Mouse (Mus musculus): ENCODE results near the gene Dlg2.

The Dlg2 gene

DNA sequence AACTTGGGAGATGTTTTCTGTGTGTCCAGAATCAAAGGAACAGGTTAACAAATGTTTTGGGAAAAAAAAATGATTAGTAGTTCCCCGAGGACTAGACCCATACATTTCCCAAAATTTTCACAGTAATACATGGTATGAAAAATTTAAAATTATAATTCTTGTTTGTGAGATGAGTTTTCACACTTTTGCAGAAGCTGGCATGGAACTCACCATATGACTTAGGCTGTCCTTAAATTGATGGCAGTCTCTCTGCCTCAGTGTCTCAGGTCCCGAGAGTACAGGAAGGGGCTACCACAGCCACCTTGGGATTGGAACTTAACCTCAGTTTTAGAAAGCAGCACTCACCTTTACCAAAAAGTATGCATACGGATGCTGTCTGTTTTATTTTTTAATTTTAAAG, 622.0 kb downstream of the Dlg2 start:
- Histone ChIP-seq H3K4me1 (replicated peaks; ENCODE audit: low read depth, low read length) (no peaks in the 10 kb centered on the region), H3K4me3 (replicated peaks; ENCODE audit: low read length) (no peak overlapping the region), H3K9me3 (ENCODE audit: low read length) (no peaks in the 10 kb centered on the region), H3K36me3 (ENCODE audit: insufficient read depth, low read length) (no peaks in the 10 kb centered on the region), H3K27me3 (ENCODE audit: insufficient read depth, low read length) (no peaks in the 10 kb centered on the region)
- no peak for TF ChIP-seq POU5F1 (IDR thresholded peaks at IDR 0.05; ENCODE audit: borderline replicate concordance, low read length)
- TF ChIP-seq NANOG (IDR thresholded peaks at IDR 0.05; ENCODE audit: borderline replicate concordance, low read length): no peak
- TF ChIP-seq CTCF (conservative IDR thresholded peaks at IDR 0.05; ENCODE audit: low read length): no peak

DNA sequence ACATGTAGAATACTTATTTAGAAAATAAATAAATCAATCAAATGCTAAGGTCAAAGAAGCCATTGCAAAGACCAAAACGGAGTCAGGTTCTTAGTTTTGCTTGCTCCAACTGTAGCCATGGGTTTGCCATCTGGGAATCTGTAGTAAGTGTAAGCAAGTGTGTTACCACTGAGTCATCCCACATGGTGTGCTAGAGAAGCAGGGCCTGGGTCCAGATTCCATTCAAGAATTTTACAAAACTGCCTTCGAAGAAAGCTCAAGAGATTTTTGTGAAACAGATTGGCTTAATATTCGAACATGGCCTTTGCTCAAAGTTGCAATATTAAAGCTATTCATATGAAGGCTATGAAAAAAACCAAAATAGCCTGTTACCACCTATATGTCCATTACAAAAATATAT, 633.1 kb downstream of the Dlg2 start:
- no peaks in the 10 kb centered on the region for H3K36me3 ChIP-seq (ENCODE audit: insufficient read depth, low read length)
- H3K4me1 ChIP-seq (replicated peaks; ENCODE audit: low read depth, low read length): no peaks in the 10 kb centered on the region
- H3K4me3 ChIP-seq (replicated peaks; ENCODE audit: low read length): no peak overlapping the region
- H3K9me3 ChIP-seq (ENCODE audit: low read length): no peaks in the 10 kb centered on the region
- no peaks in the 10 kb centered on the region for H3K27me3 ChIP-seq (ENCODE audit: insufficient read depth, low read length)
- TF ChIP-seq POU5F1 (IDR thresholded peaks at IDR 0.05; ENCODE audit: borderline replicate concordance, low read length) (no peak), NANOG (IDR thresholded peaks at IDR 0.05; ENCODE audit: borderline replicate concordance, low read length) (no peak), CTCF (conservative IDR thresholded peaks at IDR 0.05; ENCODE audit: low read length) (no peak)

DNA sequence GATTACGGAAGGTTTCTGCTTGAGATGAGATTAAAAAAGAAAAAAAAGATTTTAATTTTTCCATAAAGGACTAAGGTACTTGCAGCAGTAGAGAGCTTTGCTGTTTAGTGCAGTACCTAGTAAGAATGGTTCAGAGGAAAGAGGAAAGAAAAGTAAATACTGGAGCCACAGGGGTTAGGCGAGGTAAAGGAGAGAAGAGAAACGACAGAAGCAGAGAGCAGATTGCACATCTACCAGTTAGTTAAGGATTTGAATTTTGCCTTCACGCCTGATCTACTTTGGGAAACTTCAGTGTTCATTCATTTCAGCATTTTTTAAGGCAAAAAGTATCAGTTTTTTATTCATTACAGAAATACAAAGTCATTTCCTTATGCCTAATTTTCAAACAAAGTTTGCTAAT, 655.7 kb downstream of the Dlg2 start:
- H3K27me3 ChIP-seq (ENCODE audit: insufficient read depth, low read length): no peaks in the 10 kb centered on the region
- H3K9me3 ChIP-seq (ENCODE audit: low read length): peaks cover 20% of the 10 kb centered on the region
- no peaks in the 10 kb centered on the region for H3K4me1 ChIP-seq (replicated peaks; ENCODE audit: low read depth, low read length)
- TF ChIP-seq POU5F1 (IDR thresholded peaks at IDR 0.05; ENCODE audit: borderline replicate concordance, low read length) (no peak), NANOG (IDR thresholded peaks at IDR 0.05; ENCODE audit: borderline replicate concordance, low read length) (no peak), CTCF (conservative IDR thresholded peaks at IDR 0.05; ENCODE audit: low read length) (no peak)
- no peak overlapping the region for H3K4me3 ChIP-seq (replicated peaks; ENCODE audit: low read length)
- H3K36me3 ChIP-seq (ENCODE audit: insufficient read depth, low read length): no peaks in the 10 kb centered on the region

DNA sequence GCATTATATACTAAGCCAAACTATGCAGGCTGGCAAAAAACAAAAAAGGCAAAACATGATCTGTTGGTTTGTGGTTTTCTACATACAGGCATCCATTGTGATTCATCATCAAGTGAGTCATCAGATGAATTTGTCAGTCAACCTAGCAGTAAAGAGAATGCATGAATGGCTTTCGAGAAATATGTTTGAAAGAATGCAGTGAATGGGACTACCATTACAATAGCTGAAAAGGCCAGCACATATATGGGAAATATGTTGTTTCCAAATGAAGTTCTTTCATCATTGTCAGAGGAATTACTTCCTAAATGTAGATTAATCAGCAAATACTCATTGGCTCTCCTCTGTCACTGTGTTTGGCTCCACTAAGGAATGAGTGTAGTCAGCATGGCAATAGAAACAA, 677.6 kb downstream of the Dlg2 start:
- Histone ChIP-seq H3K4me1 (replicated peaks; ENCODE audit: low read depth, low read length) (no peaks in the 10 kb centered on the region), H3K4me3 (replicated peaks; ENCODE audit: low read length) (no peak overlapping the region), H3K27me3 (ENCODE audit: insufficient read depth, low read length) (no peaks in the 10 kb centered on the region), H3K9me3 (ENCODE audit: low read length) (no peaks in the 10 kb centered on the region), H3K36me3 (ENCODE audit: insufficient read depth, low read length) (no peaks in the 10 kb centered on the region)
- TF ChIP-seq NANOG (IDR thresholded peaks at IDR 0.05; ENCODE audit: borderline replicate concordance, low read length) (no peak), POU5F1 (IDR thresholded peaks at IDR 0.05; ENCODE audit: borderline replicate concordance, low read length) (no peak), CTCF (conservative IDR thresholded peaks at IDR 0.05; ENCODE audit: low read length) (no peak)

DNA sequence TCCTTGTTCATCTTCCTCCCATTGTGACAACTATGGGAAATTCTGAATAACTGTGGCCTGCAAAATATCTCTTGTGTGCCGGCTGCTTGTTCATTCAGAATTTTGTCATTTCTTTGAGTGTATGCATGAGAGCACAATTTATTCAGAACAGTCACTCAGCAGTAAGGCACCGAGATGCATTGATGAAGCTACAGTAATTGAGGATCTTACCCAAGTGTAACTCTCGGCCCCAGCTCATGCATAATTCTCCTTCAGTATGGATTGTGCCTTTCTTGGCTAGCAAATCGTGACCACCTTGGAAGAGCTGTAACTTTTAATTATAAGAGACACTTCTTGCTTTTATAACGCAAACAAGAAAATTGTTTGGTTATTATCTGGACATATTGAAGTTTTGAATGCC, 682.7 kb downstream of the Dlg2 start:
- no peak for TF ChIP-seq CTCF (conservative IDR thresholded peaks at IDR 0.05; ENCODE audit: low read length)
- TF ChIP-seq POU5F1 (IDR thresholded peaks at IDR 0.05; ENCODE audit: borderline replicate concordance, low read length): no peak
- no peak for TF ChIP-seq NANOG (IDR thresholded peaks at IDR 0.05; ENCODE audit: borderline replicate concordance, low read length)
- H3K36me3 ChIP-seq (ENCODE audit: insufficient read depth, low read length): no peaks in the 10 kb centered on the region
- H3K4me1 ChIP-seq (replicated peaks; ENCODE audit: low read depth, low read length): no peaks in the 10 kb centered on the region
- H3K4me3 ChIP-seq (replicated peaks; ENCODE audit: low read length): no peak overlapping the region
- H3K27me3 ChIP-seq (ENCODE audit: insufficient read depth, low read length): no peaks in the 10 kb centered on the region
- H3K9me3 ChIP-seq (ENCODE audit: low read length): no peaks in the 10 kb centered on the region

DNA sequence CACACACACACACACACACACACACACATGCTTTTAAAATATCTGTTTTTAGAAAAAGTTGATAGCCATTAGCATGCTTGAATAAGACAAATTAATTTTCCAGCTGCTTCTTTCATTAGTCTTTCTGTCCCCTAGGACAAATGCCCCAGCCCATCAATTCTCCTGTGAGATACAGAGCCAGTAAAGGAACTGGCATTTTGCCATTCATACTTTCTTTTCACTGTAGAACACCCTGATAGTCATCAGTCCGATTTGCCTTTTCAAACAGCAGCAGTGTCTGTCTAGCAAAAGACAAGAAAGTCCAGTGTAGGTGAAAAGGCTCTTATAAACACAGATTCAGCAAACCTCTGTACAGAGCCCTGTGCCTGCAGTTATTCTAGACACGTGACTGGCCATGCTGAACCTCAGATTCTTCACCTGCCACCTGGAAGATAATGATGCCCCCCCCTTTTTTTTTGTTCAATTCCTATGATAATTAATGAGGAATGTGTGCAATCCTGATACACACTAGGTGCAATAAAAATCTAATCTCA, 685.2 kb downstream of the Dlg2 start:
- no peak for TF ChIP-seq NANOG (IDR thresholded peaks at IDR 0.05; ENCODE audit: borderline replicate concordance, low read length)
- no peak for TF ChIP-seq POU5F1 (IDR thresholded peaks at IDR 0.05; ENCODE audit: borderline replicate concordance, low read length)
- no peak for TF ChIP-seq CTCF (conservative IDR thresholded peaks at IDR 0.05; ENCODE audit: low read length)
- H3K4me1 ChIP-seq (replicated peaks; ENCODE audit: low read depth, low read length): no peaks in the 10 kb centered on the region
- no peaks in the 10 kb centered on the region for H3K36me3 ChIP-seq (ENCODE audit: insufficient read depth, low read length)
- no peak overlapping the region for H3K4me3 ChIP-seq (replicated peaks; ENCODE audit: low read length)
- no peaks in the 10 kb centered on the region for H3K9me3 ChIP-seq (ENCODE audit: low read length)
- H3K27me3 ChIP-seq (ENCODE audit: insufficient read depth, low read length): no peaks in the 10 kb centered on the region

DNA sequence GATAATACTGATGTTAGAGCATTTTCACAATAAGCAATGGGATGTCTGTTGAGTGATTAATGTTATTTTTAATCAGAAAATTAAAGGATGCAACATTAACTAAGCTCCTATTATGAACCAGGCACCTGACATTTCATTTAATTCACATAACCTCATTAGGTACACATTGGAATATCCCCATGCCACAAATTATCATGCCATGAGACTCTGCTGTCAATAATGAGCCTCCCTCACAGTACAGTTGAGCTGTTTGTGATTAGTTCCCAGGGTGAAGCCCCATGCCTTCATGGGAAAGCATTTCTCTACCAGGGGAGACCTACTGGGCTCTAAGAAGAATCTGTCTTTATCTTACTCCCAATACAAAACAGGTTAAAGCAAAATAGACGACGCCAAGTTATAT, 697.1 kb downstream of the Dlg2 start:
- Histone ChIP-seq H3K36me3 (ENCODE audit: insufficient read depth, low read length) (no peaks in the 10 kb centered on the region), H3K4me1 (replicated peaks; ENCODE audit: low read depth, low read length) (no peaks in the 10 kb centered on the region), H3K4me3 (replicated peaks; ENCODE audit: low read length) (no peak overlapping the region), H3K9me3 (ENCODE audit: low read length) (no peaks in the 10 kb centered on the region), H3K27me3 (ENCODE audit: insufficient read depth, low read length) (no peaks in the 10 kb centered on the region)
- TF ChIP-seq NANOG (IDR thresholded peaks at IDR 0.05; ENCODE audit: borderline replicate concordance, low read length) (no peak), CTCF (conservative IDR thresholded peaks at IDR 0.05; ENCODE audit: low read length) (no peak), POU5F1 (IDR thresholded peaks at IDR 0.05; ENCODE audit: borderline replicate concordance, low read length) (no peak)

DNA sequence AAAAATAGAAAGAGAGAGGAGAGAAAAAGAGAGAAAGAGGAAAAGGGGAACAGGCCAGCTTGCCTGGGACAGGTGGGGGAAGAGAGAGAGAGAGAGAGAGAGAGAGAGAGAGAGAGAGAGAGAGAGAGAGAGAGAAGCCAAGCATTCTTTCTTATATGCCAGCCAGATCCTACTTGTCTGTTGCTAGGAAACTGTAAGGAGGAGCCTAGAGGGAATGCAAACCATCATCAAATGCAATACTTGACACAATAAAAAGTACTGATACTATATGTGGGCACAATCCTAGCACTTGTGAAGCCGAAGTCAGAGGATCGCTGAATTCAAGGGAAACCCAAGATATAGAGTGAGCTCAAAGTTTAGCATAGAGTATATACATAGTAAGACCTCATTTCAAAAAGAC, 711.7 kb downstream of the Dlg2 start:
- Histone ChIP-seq H3K9me3 (ENCODE audit: low read length) (no peaks in the 10 kb centered on the region), H3K27me3 (ENCODE audit: insufficient read depth, low read length) (no peaks in the 10 kb centered on the region), H3K36me3 (ENCODE audit: insufficient read depth, low read length) (no peaks in the 10 kb centered on the region), H3K4me3 (replicated peaks; ENCODE audit: low read length) (no peak overlapping the region), H3K4me1 (replicated peaks; ENCODE audit: low read depth, low read length) (no peaks in the 10 kb centered on the region)
- TF ChIP-seq CTCF (conservative IDR thresholded peaks at IDR 0.05; ENCODE audit: low read length) (no peak), NANOG (IDR thresholded peaks at IDR 0.05; ENCODE audit: borderline replicate concordance, low read length) (no peak), POU5F1 (IDR thresholded peaks at IDR 0.05; ENCODE audit: borderline replicate concordance, low read length) (no peak)

DNA sequence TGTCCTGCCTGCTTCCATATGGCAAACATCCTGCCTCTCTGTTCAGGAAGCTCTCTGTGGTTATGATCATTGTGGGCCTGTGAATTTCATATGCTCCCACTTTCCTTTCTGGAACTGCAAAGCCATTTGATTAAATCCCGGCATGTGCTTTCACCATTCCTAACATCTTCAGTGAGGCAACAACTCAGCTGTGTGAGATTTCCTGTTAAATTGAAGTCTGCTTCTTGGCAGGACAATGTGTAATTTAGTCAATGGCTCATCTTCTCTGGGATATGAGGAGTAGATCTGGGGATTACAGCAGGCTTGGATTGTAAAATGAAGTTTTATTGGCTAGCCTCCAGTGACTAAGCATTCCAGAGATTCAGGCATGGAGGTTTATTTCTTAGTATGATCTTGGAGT, 722.9 kb downstream of the Dlg2 start:
- Histone ChIP-seq H3K27me3 (ENCODE audit: insufficient read depth, low read length) (no peaks in the 10 kb centered on the region), H3K4me1 (replicated peaks; ENCODE audit: low read depth, low read length) (no peaks in the 10 kb centered on the region), H3K9me3 (ENCODE audit: low read length) (no peaks in the 10 kb centered on the region), H3K36me3 (ENCODE audit: insufficient read depth, low read length) (no peaks in the 10 kb centered on the region), H3K4me3 (replicated peaks; ENCODE audit: low read length) (no peak overlapping the region)
- TF ChIP-seq NANOG (IDR thresholded peaks at IDR 0.05; ENCODE audit: borderline replicate concordance, low read length) (no peak), CTCF (conservative IDR thresholded peaks at IDR 0.05; ENCODE audit: low read length) (no peak), POU5F1 (IDR thresholded peaks at IDR 0.05; ENCODE audit: borderline replicate concordance, low read length) (no peak)
